Mouse (Mus musculus) E14TG2a.4 (cell line): ENCODE measurements around the gene Cryba4.
A peak's percentile ranks its signal among the peaks of the same experiment; 100 is the strongest.

ENCODE experiments used
- H3K27me3 ChIP-seq: 2 replicates; pipeline ENCODE4 v1.6.1; 2014; ENCODE audit warnings: low read length, control low read depth; ENCODE audit not compliant: insufficient read depth
- H3K36me3 ChIP-seq: 2 replicates; pipeline ENCODE4 v1.6.1; 2014; ENCODE audit warnings: low read length, control low read depth; ENCODE audit not compliant: insufficient read depth
- H3K4me1 ChIP-seq: replicated peaks from 2 replicates; pipeline ENCODE4 v1.6.1; 2014; ENCODE audit warnings: low read depth, low read length, control low read depth
- H3K4me3 ChIP-seq: replicated peaks from 2 replicates; pipeline ENCODE4 v1.5.1; 2014; ENCODE audit warnings: mild to moderate bottlenecking, low read length
- H3K9me3 ChIP-seq: 2 replicates; pipeline ENCODE4 v1.6.1; 2014; ENCODE audit warnings: low read length, control low read depth
- CTCF ChIP-seq: conservative IDR thresholded peaks from 2 replicates; pipeline ENCODE4 v1.5.1; 2014; ENCODE audit warnings: low read length
- NANOG ChIP-seq: IDR thresholded peaks from 2 replicates; pipeline ENCODE4 v1.6.1; 2014; ENCODE audit warnings: borderline replicate concordance, low read length, mixed read lengths
- POU5F1 ChIP-seq: IDR thresholded peaks from 2 replicates; pipeline ENCODE4 v1.6.1; 2014; ENCODE audit warnings: low read length, borderline replicate concordance

Cryba4 gene

GRCm38 (mm10) chr5:112282780-112283482, 30.6 kb upstream of the Cryba4 start:
- Histone ChIP-seq H3K4me1 (peaks cover 98% of the 10 kb centered on the region), H3K27me3 (no peaks in the 10 kb centered on the region), H3K4me3 (peak overlapping the region; percentile 39; the same call in 1 of the 2 replicates), H3K36me3 (peaks cover 9% of the 10 kb centered on the region; the same call in 1 of the 2 replicates), H3K9me3 (no peaks in the 10 kb centered on the region)
- TF ChIP-seq NANOG: no peak

- no peak for TF ChIP-seq NANOG
- no peaks in the 10 kb centered on the region for H3K9me3 ChIP-seq
- H3K27me3 ChIP-seq: no peaks in the 10 kb centered on the region
- H3K4me3 ChIP-seq: peak overlapping the region; percentile 13; the same call in 1 of the 2 replicates
- H3K4me1 ChIP-seq: peaks cover 98% of the 10 kb centered on the region
- peaks cover 4% of the 10 kb centered on the region; the same call in 1 of the 2 replicates for H3K36me3 ChIP-seq
Measured at GRCm38 (mm10) chr5:112282123-112282779, 29.9 kb upstream of the Cryba4 start.

- Histone ChIP-seq H3K4me1 (peaks cover 95% of the 10 kb centered on the region), H3K9me3 (no peaks in the 10 kb centered on the region), H3K27me3 (no peaks in the 10 kb centered on the region), H3K36me3 (peaks cover 4% of the 10 kb centered on the region; the same call in 1 of the 2 replicates), H3K4me3 (0 out of 2 replicates have a peak overlapping the region, but pooled peaks have one; percentile 7)
- TF ChIP-seq CTCF (no peak), NANOG (no peak), POU5F1 (no peak)
Measured at GRCm38 (mm10) chr5:112281676-112282075, 29.4 kb upstream of the Cryba4 start.

GRCm38 (mm10) chr5:112280863-112281660, 28.7 kb upstream of the Cryba4 start:
- Histone ChIP-seq H3K27me3 (no peaks in the 10 kb centered on the region), H3K36me3 (peaks cover 4% of the 10 kb centered on the region; the same call in 1 of the 2 replicates), H3K4me3 (peak overlapping the region; percentile 26; the same call in 1 of the 2 replicates), H3K4me1 (peaks cover 89% of the 10 kb centered on the region), H3K9me3 (no peaks in the 10 kb centered on the region)
- TF ChIP-seq CTCF (no peak), POU5F1 (no peak), NANOG (no peak)

GRCm38 (mm10) chr5:112280151-112280550, 27.8 kb upstream of the Cryba4 start:
- H3K9me3 ChIP-seq: no peaks in the 10 kb centered on the region
- peak overlapping the region; percentile 26; the same call in 1 of the 2 replicates for H3K4me3 ChIP-seq
- H3K27me3 ChIP-seq: no peaks in the 10 kb centered on the region
- H3K4me1 ChIP-seq: peaks cover 87% of the 10 kb centered on the region
- TF ChIP-seq CTCF: no peak
- TF ChIP-seq NANOG: no peak
- no peak for TF ChIP-seq POU5F1
- H3K36me3 ChIP-seq: no peaks in the 10 kb centered on the region; the same call in 1 of the 2 replicates

GRCm38 (mm10) chr5:112279181-112280021, 27.1 kb upstream of the Cryba4 start:
- Histone ChIP-seq H3K27me3 (0 out of 2 replicates have a peak, but pooled peaks cover 5% of the 10 kb centered on the region), H3K4me1 (peaks cover 79% of the 10 kb centered on the region), H3K9me3 (no peaks in the 10 kb centered on the region), H3K4me3 (no peak overlapping the region), H3K36me3 (no peaks in the 10 kb centered on the region; the same call in 1 of the 2 replicates)
- TF ChIP-seq NANOG (no peak), POU5F1 (no peak), CTCF (no peak)

- TF ChIP-seq POU5F1 (no peak), NANOG (no peak), CTCF (no peak)
- Histone ChIP-seq H3K36me3 (no peaks in the 10 kb centered on the region; the same call in 1 of the 2 replicates), H3K27me3 (0 out of 2 replicates have a peak, but pooled peaks cover 9% of the 10 kb centered on the region), H3K9me3 (no peaks in the 10 kb centered on the region), H3K4me3 (peak overlapping the region; percentile 87; the same call in 1 of the 2 replicates), H3K4me1 (peaks cover 65% of the 10 kb centered on the region)
Measured at GRCm38 (mm10) chr5:112277906-112278470, 25.7 kb upstream of the Cryba4 start.
